Mouse (Mus musculus) CH12.LX (cell line): ENCODE results near the gene Trio. TPM values are rescaled to one million over a fixed set of nuclear protein-coding genes. Genes with fewer than 3 reads are reported as not detected.

Experiments
- DNase-seq: peaks from one replicate; pipeline ENCODE4 v3.0.0-alpha.2; 2013; ENCODE audit errors: extremely low read depth
- H3K27ac ChIP-seq: 2 replicates; pipeline ENCODE4 v1.5.1; 2012; ENCODE audit warnings: low read depth, mild to moderate bottlenecking, control low read depth, moderate library complexity; ENCODE audit not compliant: insufficient read depth
- H3K27me3 ChIP-seq: replicated peaks from 2 replicates; pipeline ENCODE3; 2012; ENCODE audit warnings: inconsistent platforms
- H3K36me3 ChIP-seq, 2 experiments: replicated peaks in 1 of 2; 2 replicates each; pipeline versions ENCODE3 to v1.6.1; 2012; ENCODE audit warnings: inconsistent platforms in 1 of 2, low read length in 1 of 2, mild to moderate bottlenecking in 1 of 2, mixed read lengths in 1 of 2, moderate library complexity in 1 of 2; ENCODE audit not compliant: control insufficient read depth in 1 of 2, insufficient read depth in 1 of 2
- H3K4me1 ChIP-seq, 2 experiments: 2 replicates each; pipeline ENCODE4 v1.6.1; 2012; ENCODE audit warnings: inconsistent platforms in 1 of 2, moderate library complexity in 1 of 2; ENCODE audit not compliant: insufficient read depth in 2 of 2, control insufficient read depth in 1 of 2
- H3K4me2 ChIP-seq: 2 replicates; pipeline ENCODE4 v1.6.1; 2012; ENCODE audit warnings: low read depth, mild to moderate bottlenecking, control low read depth; ENCODE audit not compliant: poor library complexity, insufficient read depth, severe bottlenecking
- H3K4me3 ChIP-seq, 3 experiments: fragments of 150-350 bp in 1 of 3; sonication (generic) in 1 of 3; replicated peaks in 1 of 3; 2 replicates each; pipeline versions ENCODE3 to v1.5.1; 2011 to 2012; ENCODE audit warnings: low read depth in 2 of 3, low read length in 2 of 3, mild to moderate bottlenecking in 2 of 3, moderate library complexity in 2 of 3, control low read depth in 1 of 3, improper control_type of control experiment in 1 of 3, inconsistent platforms in 1 of 3, mixed read lengths in 1 of 3; ENCODE audit not compliant: poor library complexity in 1 of 3
- H3K79me2 ChIP-seq: replicated peaks from 2 replicates; pipeline ENCODE4 v1.6.1; 2012; ENCODE audit warnings: mild to moderate bottlenecking, moderate library complexity; ENCODE audit not compliant: control insufficient read depth, poor library complexity, insufficient read depth, severe bottlenecking; ENCODE audit errors: extremely low read depth
- H3K9ac ChIP-seq: 2 replicates; pipeline ENCODE4 v1.6.1; 2012; ENCODE audit warnings: low read depth, mild to moderate bottlenecking, control low read depth, moderate library complexity; ENCODE audit not compliant: insufficient read depth
- H3K9me3 ChIP-seq: replicated peaks from 2 replicates; pipeline ENCODE3; 2012; ENCODE audit warnings: low read length, inconsistent platforms, mixed read lengths
- CHD2 ChIP-seq: IDR thresholded peaks from 2 replicates; pipeline ENCODE4 v1.6.1; 2011; ENCODE audit warnings: low read length, improper control_type of control experiment
- CTCF ChIP-seq, 2 experiments: IDR thresholded peaks in 1 of 2; conservative IDR thresholded peaks in 1 of 2; 2 replicates each; pipeline ENCODE4 v1.5.1; 2011 to 2012; ENCODE audit warnings: low read depth in 2 of 2, low read length in 2 of 2, improper control_type of control experiment in 1 of 2, inconsistent platforms in 1 of 2, mild to moderate bottlenecking in 1 of 2, moderate library complexity in 1 of 2
- E2F4 ChIP-seq: IDR thresholded peaks from 2 replicates; pipeline ENCODE4 v1.6.1; 2011; ENCODE audit warnings: low read depth, low read length, improper control_type of control experiment; ENCODE audit not compliant: insufficient replicate concordance
- ELF1 ChIP-seq: IDR thresholded peaks from 2 replicates; pipeline ENCODE4 v1.6.1; 2014; ENCODE audit warnings: low read depth, mild to moderate bottlenecking, inconsistent platforms, low read length, improper control_type of control experiment
- HCFC1 ChIP-seq: IDR thresholded peaks from 2 replicates; pipeline ENCODE4 v1.6.1; 2012; ENCODE audit warnings: low read depth, mild to moderate bottlenecking, inconsistent platforms, low read length, improper control_type of control experiment
- JUND ChIP-seq: conservative IDR thresholded peaks from 2 replicates; pipeline ENCODE4 v1.6.1; 2011; ENCODE audit warnings: low read depth, low read length, improper control_type of control experiment
- MAFK ChIP-seq: IDR thresholded peaks from 2 replicates; pipeline ENCODE4 v1.6.1; 2011; ENCODE audit warnings: low read length, improper control_type of control experiment; ENCODE audit not compliant: insufficient replicate concordance
- MAX ChIP-seq: IDR thresholded peaks from 2 replicates; pipeline ENCODE4 v1.6.1; 2011; ENCODE audit warnings: low read length, improper control_type of control experiment
- MEF2A ChIP-seq: IDR thresholded peaks from 2 replicates; pipeline ENCODE4 v1.6.1; 2014; ENCODE audit warnings: low read depth, mild to moderate bottlenecking, inconsistent platforms, low read length, improper control_type of control experiment, borderline replicate concordance
- NELFE ChIP-seq: IDR thresholded peaks from 2 replicates; pipeline ENCODE4 v1.6.1; 2011; ENCODE audit warnings: low read depth, low read length, improper control_type of control experiment
- NRF1 ChIP-seq: IDR thresholded peaks from 2 replicates; pipeline ENCODE4 v1.6.1; 2014; ENCODE audit warnings: low read depth, mild to moderate bottlenecking, inconsistent platforms, low read length, improper control_type of control experiment, moderate library complexity
- PAX5 ChIP-seq: IDR thresholded peaks from 2 replicates; pipeline ENCODE4 v1.6.1; 2012; ENCODE audit warnings: low read length, inconsistent platforms, mixed read lengths
- POLR2A ChIP-seq: IDR thresholded peaks from 2 replicates; pipeline ENCODE4 v1.6.1; 2011; ENCODE audit warnings: low read depth, mild to moderate bottlenecking, improper control_type of control experiment, low read length
- POLR2AphosphoS2 ChIP-seq: IDR thresholded peaks from 2 replicates; pipeline ENCODE4 v1.6.1; 2011; ENCODE audit warnings: low read depth, low read length, improper control_type of control experiment
- RAD21 ChIP-seq: IDR thresholded peaks from 2 replicates; pipeline ENCODE4 v1.6.1; 2011; ENCODE audit warnings: low read depth, mild to moderate bottlenecking, low read length, improper control_type of control experiment, moderate library complexity
- RCOR1 ChIP-seq: conservative IDR thresholded peaks from 2 replicates; pipeline ENCODE4 v1.6.1; 2012; ENCODE audit warnings: low read depth, mild to moderate bottlenecking, inconsistent platforms, low read length, improper control_type of control experiment
- SIN3A ChIP-seq: IDR thresholded peaks from 2 replicates; pipeline ENCODE4 v1.6.1; 2012; ENCODE audit warnings: low read length, improper control_type of control experiment, inconsistent platforms
- TBP ChIP-seq: conservative IDR thresholded peaks from 2 replicates; pipeline ENCODE4 v1.6.1; 2011; ENCODE audit warnings: low read depth, low read length, improper control_type of control experiment
- TCF12 ChIP-seq: IDR thresholded peaks from 2 replicates; pipeline ENCODE4 v1.6.1; 2014; ENCODE audit warnings: low read depth, mild to moderate bottlenecking, inconsistent platforms, low read length, improper control_type of control experiment
- USF2 ChIP-seq: conservative IDR thresholded peaks from 2 replicates; pipeline ENCODE4 v1.6.1; 2011; ENCODE audit warnings: low read depth, low read length, improper control_type of control experiment
- ZKSCAN1 ChIP-seq: IDR thresholded peaks from 2 replicates; pipeline ENCODE4 v1.6.1; 2012; ENCODE audit warnings: low read depth, inconsistent platforms, low read length, improper control_type of control experiment, borderline replicate concordance
- dilution Hi-C: fragments of 300-500 bp; cut with MboI; formaldehyde crosslinking; loops from 2 replicates; pipeline ENCODE4 v1.14.3; 2020; ENCODE audit warnings: low sequenced_read_pairs; ENCODE audit not compliant: extremely low pct_unique_long_range_greater_than_20kb, extremely low pct_ligation_motif_present
- in situ Hi-C: fragments of 300-500 bp; cut with MboI; formaldehyde crosslinking; loops from 3 replicates; pipeline ENCODE4 v1.14.3; 2019; ENCODE audit warnings: low sequenced_read_pairs, low pct_ligation_motif_present, low pct_unique_long_range_greater_than_20kb, mixed read lengths
- polyA plus RNA-seq: library from polyadenylated mRNA; unstranded; fragments of >175 nt; gene quantifications from 2 replicates; pipeline ENCODE4 v1.2.1, GENCODE M21; 2012; ENCODE audit warnings: low read depth; ENCODE audit not compliant: insufficient read length
- total RNA-seq, 2 experiments: library from RNA; depleted of rRNA; stranded (reverse); fragments of 300-350 nt in 1 of 2; fragments of >200 nt in 1 of 2; gene quantifications; 2 replicates each; pipeline ENCODE4 v1.2.3; 2012 to 2014

Trio gene
- total and polyA plus RNA-seq, 3 experiments: 3.9 to 17.5 (median 4.3) TPM

DNA sequence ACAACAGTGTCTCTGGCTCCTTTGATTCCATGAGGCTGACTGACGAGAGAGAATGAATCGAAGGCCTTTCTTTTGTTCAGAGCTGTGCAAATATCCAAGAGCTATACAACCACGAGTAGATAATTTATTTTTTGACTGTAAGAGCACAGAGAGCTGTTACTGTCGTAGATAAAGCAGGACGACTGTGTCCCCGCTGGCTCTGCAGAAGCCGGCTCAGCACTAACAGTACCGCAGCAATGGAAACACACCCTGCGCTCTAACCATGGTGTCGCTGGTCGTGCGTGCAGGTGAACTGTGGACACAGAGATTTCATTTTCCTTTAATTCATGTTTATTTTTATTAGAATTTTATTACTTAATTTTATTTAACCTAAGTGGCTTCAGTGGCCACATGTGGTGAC lies 131.5 kb downstream of the Trio start:
- in situ Hi-C loops (no loop called here), dilution Hi-C loops (no loop called here)
- no peak for DNase-seq
- TF ChIP-seq E2F4 (no peak), SIN3A (no peak), CHD2 (no peak), USF2 (no peak), MAX (no peak), MAFK (no peak), MEF2A (no peak), JUND (no peak), ELF1 (no peak), TBP (no peak), NELFE (no peak), TCF12 (no peak), RCOR1 (no peak), HCFC1 (no peak), ZKSCAN1 (no peak), CTCF (conservative IDR thresholded peaks at IDR 0.05 in 1 of 2, IDR thresholded peaks at IDR 0.05 in 1 of 2; ENCODE audit: low read depth in 2 of 2, low read length in 2 of 2) (no peak), NRF1 (no peak), POLR2A (no peak)
- Histone ChIP-seq H3K4me1 (peaks cover 5 to 18% of the 10 kb centered on the region in 2 experiments), H3K79me2 (no peaks in the 10 kb centered on the region), H3K9ac (no peak overlapping the region), H3K9me3 (no peaks in the 10 kb centered on the region), H3K27me3 (no peaks in the 10 kb centered on the region), H3K36me3 (peaks cover 0 to 3% of the 10 kb centered on the region in 2 experiments), H3K4me3 (no peak overlapping the region), H3K4me2 (no peak overlapping the region), H3K27ac (no peak overlapping the region)

DNA sequence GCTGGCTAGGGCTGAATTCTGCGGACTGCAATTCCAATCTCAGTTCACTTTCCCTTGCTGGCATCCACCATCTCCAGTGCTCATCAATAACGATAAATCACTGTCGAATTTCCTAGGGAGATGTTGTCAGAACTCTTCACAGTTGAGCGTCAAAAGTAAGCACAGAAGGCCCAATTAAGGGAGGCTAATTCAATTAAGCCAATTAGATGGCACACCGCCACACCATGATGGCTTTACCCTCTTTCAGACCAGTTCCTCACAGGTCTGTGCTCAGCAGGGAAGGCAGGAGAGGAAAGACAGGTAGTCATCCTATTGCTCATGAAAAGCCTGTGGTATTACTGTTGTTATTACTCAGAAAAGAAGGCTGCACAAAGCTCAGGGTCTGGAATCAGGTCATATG lies 133.6 kb downstream of the Trio start:
- Histone ChIP-seq H3K4me2 (no peak overlapping the region), H3K4me3 (no peak overlapping the region), H3K9me3 (no peaks in the 10 kb centered on the region), H3K9ac (no peak overlapping the region), H3K4me1 (peaks cover 0 to 3% of the 10 kb centered on the region in 2 experiments; a peak in 2 of 4 replicates), H3K36me3 (peaks cover 0 to 4% of the 10 kb centered on the region in 2 experiments), H3K27ac (no peak overlapping the region), H3K79me2 (no peaks in the 10 kb centered on the region), H3K27me3 (no peaks in the 10 kb centered on the region)
- no peak for TF ChIP-seq ZKSCAN1
- no peak for TF ChIP-seq HCFC1
- TF ChIP-seq RAD21: no peak
- TF ChIP-seq PAX5: no peak
- TF ChIP-seq POLR2AphosphoS2: no peak
- no peak for TF ChIP-seq SIN3A
- no peak for TF ChIP-seq RCOR1
- dilution Hi-C loops: no loop called here
- DNase-seq: no peak
- in situ Hi-C loops: no loop called here
